Mouse (Mus musculus) embryonic facial prominence, embryonic 10.5 days (tissue): ENCODE measurements around the gene Ncbp1. TPM values are rescaled to one million over a fixed set of nuclear protein-coding genes. Genes with fewer than 3 reads are reported as not detected.

ENCODE experiments used
- DNase-seq: peaks from one replicate; pipeline ENCODE4 v3.0.0-alpha.2; 2017; ENCODE audit warnings: low spot score
- H3K27ac ChIP-seq: fragments of 300-500 bp; sonication (generic); replicated peaks from 2 replicates; pipeline ENCODE4 v1.5.1; 2016; ENCODE audit warnings: mild to moderate bottlenecking
- H3K27me3 ChIP-seq: fragments of 300-500 bp; sonication (generic); replicated peaks from 2 replicates; pipeline ENCODE4 v1.6.1; 2016; ENCODE audit warnings: low read depth, mild to moderate bottlenecking; ENCODE audit not compliant: poor library complexity, severe bottlenecking
- H3K36me3 ChIP-seq: fragments of 300-500 bp; sonication (generic); replicated peaks from 2 replicates; pipeline ENCODE4 v1.6.1; 2016; ENCODE audit warnings: mild to moderate bottlenecking, moderate library complexity
- H3K4me1 ChIP-seq: fragments of 300-500 bp; sonication (generic); 2 replicates; pipeline ENCODE4 v1.6.1; 2016
- H3K4me3 ChIP-seq: fragments of 300-500 bp; sonication (generic); 2 replicates; pipeline ENCODE4 v1.5.1; 2016; ENCODE audit warnings: mild to moderate bottlenecking, moderate library complexity
- H3K9me3 ChIP-seq: fragments of 300-500 bp; sonication (generic); 2 replicates; pipeline ENCODE4 v1.6.1; 2016; ENCODE audit warnings: mild to moderate bottlenecking
- WGBS: fragments of 180-500 bp; shearing (Covaris S2); methylation state at CpG from one replicate; pipeline ENCODE4 v1.1.7; 2016; 5-methylcytosine and 5-hydroxymethylcytosine counted together
- polyA plus RNA-seq: library from polyadenylated mRNA; unstranded; fragments of >200 nt; fragmentation: Nextera tagmentation; extraction: Ambion mirVana; gene quantifications from 2 replicates; pipeline ENCODE4 v1.2.1, GENCODE M21; 2016

The Ncbp1 gene
- polyA plus RNA-seq, 1 experiment from 2014 or later: 121 TPM

DNA sequence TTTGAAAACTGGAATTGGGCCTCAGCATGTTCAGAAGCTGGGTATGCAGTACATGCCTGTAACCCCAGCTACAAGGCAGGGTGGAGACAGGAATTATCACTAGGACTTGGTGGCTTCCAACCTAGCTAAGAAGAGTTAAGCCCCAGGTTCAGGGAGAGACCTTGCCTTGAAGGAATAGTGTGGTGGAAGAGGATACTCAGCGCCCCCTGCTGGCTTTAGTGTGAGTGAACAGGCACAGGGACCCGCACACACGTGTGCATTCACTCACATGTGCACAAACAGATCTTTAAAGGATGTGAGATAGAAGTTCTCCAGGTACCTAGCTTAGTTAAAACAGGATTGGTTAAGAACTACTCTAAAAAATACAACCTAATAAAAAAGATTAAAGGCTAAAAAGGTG lies 5.9 kb downstream of the Ncbp1 start:
- Histone ChIP-seq H3K27ac (no peak overlapping the region), H3K36me3 (peaks cover 60% of the 10 kb centered on the region), H3K4me1 (peaks cover 13% of the 10 kb centered on the region), H3K27me3 (no peaks in the 10 kb centered on the region), H3K9me3 (no peaks in the 10 kb centered on the region), H3K4me3 (no peak overlapping the region)
- DNase-seq: peak; percentile 19
- WGBS: 76% methylated on average over 3 of the region's 3 CpGs

DNA sequence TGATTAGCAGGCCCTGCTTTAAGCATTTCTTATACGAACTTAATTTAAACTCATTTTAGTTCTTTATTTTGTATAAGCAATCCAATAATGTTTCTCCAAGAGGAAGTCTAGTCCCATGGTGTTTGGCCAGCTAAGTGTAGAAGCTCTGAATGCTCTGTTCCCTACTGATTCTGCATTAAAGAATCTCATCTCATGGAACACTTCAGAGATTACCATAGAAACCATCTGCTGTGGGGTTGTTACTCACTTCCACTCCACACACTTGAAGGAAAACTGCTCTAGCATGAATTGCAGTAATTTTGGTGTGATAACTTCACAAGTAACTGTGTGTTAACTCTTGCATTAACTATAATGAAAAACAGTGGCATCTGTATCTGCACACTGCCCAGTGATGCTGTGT lies 8.5 kb downstream of the Ncbp1 start:
- no peak for DNase-seq
- 94% methylated on average over 1 of the region's 1 CpGs for WGBS
- H3K4me3 ChIP-seq: no peak overlapping the region
- H3K36me3 ChIP-seq: peaks cover 85% of the 10 kb centered on the region
- H3K9me3 ChIP-seq: no peaks in the 10 kb centered on the region
- H3K27me3 ChIP-seq: no peaks in the 10 kb centered on the region
- H3K4me1 ChIP-seq: no peaks in the 10 kb centered on the region
- no peak overlapping the region for H3K27ac ChIP-seq

DNA sequence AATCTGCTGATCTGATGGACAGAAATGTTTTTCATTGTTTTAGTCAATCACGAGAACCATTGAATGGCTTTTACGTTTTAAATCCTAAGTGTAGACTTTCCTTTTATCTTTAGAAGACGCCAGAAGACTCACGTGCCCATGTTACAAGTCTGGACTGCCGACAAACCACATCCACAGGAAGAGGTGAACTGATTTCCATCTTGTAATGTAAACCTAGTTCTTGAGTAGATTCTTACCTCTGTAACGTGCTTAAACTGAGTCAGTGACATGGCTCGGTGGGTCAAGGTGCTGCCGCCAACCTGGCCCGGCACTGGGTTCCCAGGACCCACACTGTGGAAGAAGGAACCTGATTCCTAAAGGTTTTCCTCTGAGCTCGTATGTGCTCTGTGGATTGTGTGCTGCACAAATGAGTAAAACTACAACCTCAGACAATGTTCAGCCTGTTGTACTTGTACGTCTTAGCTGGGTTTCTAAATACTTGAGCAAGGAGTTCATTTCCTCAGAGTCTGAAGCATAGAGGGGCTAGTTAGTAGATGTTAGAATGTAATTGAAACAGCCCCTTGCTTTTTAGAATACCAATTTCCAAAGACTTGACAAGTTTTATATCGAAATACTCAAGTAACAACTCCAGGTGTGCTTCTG lies 13.6 kb downstream of the Ncbp1 start:
- Histone ChIP-seq H3K36me3 (peaks cover 99% of the 10 kb centered on the region), H3K4me3 (no peak overlapping the region), H3K4me1 (no peaks in the 10 kb centered on the region), H3K27me3 (no peaks in the 10 kb centered on the region), H3K27ac (no peak overlapping the region), H3K9me3 (no peaks in the 10 kb centered on the region)
- 95% methylated on average over 12 of the region's 12 CpGs for WGBS
- DNase-seq: no peak

DNA sequence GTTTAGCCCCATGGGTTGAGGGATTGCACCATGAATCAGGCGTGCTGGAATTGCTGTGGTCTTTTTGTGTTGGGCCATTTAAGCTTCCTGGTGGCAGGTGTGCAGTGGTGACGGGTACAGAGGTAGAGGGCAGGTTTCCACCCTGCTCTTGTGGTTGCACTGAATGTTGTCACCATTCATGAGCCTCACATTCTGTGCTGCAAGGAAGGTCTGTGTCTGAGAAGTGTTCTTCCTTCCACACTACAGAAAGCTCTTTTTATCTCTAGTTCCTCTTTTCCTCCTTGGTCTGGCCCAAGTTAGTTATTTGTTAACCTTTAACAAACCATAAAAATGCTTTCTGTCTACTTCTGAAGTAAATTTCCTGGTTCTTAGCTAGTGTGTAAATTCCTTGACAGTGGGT lies 25.6 kb downstream of the Ncbp1 start:
- 89% methylated on average over 2 of the region's 2 CpGs for WGBS
- peaks cover 98% of the 10 kb centered on the region for H3K36me3 ChIP-seq

DNA sequence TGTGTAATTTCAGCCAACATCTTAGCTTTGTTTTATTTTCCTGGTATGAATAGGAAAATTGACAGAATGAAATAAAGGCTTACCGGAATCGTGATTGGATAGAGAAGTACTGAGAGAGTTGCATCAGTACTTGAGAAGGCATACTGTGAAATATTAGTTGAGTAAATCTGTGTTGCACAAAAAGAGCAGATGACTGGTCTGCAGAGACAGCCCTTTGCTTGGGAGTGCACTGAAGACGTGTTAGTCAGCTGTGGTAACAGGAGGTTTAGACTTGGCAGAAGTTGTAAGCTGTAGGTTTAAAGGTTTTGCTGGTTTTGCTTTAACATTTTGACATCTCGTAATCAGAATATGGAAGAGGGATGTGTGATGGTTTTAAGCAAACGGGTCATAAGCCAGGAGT lies 27.4 kb downstream of the Ncbp1 start:
- DNase-seq: no peak
- Histone ChIP-seq H3K4me3 (no peak overlapping the region), H3K9me3 (no peaks in the 10 kb centered on the region), H3K4me1 (no peaks in the 10 kb centered on the region), H3K27me3 (no peaks in the 10 kb centered on the region), H3K36me3 (peaks cover 98% of the 10 kb centered on the region), H3K27ac (no peak overlapping the region)
- WGBS: 93% methylated on average over 5 of the region's 5 CpGs

More for the DNA sequence above, 25.6 kb downstream of the Ncbp1 start:
- no peak for DNase-seq
- no peak overlapping the region for H3K4me3 ChIP-seq
- H3K4me1 ChIP-seq: no peaks in the 10 kb centered on the region
- H3K9me3 ChIP-seq: no peaks in the 10 kb centered on the region
- no peaks in the 10 kb centered on the region for H3K27me3 ChIP-seq
- H3K27ac ChIP-seq: no peak overlapping the region

DNA sequence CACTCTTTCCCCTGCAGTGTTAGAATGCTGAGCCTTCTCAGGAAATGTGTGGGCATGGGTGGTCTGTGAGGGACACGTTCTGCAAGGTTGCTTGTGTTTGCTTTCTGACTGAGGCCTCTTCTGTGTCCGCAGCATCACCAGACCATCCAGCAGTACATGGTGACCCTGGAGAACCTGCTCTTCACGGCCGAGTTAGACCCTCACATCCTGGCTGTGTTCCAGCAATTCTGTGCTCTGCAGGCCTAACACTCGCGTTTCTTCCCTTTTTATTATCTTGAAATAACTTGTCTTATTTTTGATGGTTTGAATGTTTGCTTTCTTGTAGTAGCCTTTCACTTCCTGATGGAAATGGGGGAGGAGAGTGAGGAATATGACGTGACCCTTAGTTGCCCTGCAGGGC lies 33.3 kb downstream of the Ncbp1 start:
- Histone ChIP-seq H3K9me3 (no peaks in the 10 kb centered on the region), H3K36me3 (peaks cover 100% of the 10 kb centered on the region), H3K27me3 (no peaks in the 10 kb centered on the region), H3K27ac (no peak overlapping the region), H3K4me1 (no peaks in the 10 kb centered on the region), H3K4me3 (no peak overlapping the region)
- WGBS: 88% methylated on average over 7 of the region's 7 CpGs
- DNase-seq: no peak

DNA sequence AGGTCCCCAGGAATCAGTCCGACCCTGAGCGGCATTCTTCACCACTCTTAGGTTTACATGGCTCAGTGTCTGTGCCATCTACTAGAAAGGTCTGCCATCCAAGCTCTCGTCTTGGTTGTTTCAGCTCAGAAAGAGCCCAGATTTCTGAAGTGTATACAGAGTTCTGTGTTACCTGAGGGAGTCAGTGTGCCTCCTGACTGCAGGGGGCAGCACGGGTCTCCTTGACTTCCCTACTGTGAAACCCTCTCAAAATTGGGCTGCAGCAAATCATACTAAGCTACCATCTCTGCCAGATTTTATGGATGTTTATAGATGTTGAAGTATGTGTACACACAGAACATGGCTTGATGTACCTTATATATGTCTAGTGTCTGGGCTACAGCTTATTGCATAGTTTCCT lies 37.9 kb downstream of the Ncbp1 start:
- 77% methylated on average over 4 of the region's 4 CpGs for WGBS
- H3K4me3 ChIP-seq: no peak overlapping the region
- DNase-seq: no peak
- H3K27me3 ChIP-seq: no peaks in the 10 kb centered on the region
- H3K9me3 ChIP-seq: no peaks in the 10 kb centered on the region
- H3K4me1 ChIP-seq: peaks cover 6% of the 10 kb centered on the region
- H3K27ac ChIP-seq: no peak overlapping the region
- peaks cover 98% of the 10 kb centered on the region for H3K36me3 ChIP-seq

DNA sequence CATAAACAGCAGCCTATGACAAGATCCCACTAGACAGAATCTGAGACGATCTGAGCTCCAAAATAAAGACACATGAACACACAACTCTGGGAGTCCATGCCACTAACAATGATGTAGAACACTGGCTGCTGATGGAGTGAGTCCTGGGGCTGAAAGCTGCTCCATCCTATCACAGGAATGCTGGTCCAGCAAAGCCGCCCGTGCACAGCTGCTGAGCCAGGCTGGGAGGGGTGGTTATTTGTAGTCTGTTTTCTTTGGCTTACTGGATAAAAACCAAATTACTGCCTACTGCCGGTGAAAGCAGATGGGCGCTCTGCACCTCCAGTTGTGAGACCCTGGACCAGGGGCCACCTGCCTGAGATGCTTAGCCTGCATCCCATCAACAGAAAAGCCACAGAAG lies 38.6 kb downstream of the Ncbp1 start:
- Histone ChIP-seq H3K4me3 (no peak overlapping the region), H3K36me3 (peaks cover 98% of the 10 kb centered on the region), H3K9me3 (no peaks in the 10 kb centered on the region), H3K27ac (no peak overlapping the region), H3K4me1 (peaks cover 9% of the 10 kb centered on the region), H3K27me3 (no peaks in the 10 kb centered on the region)
- DNase-seq: no peak
- 87% methylated on average over 5 of the region's 5 CpGs for WGBS

DNA sequence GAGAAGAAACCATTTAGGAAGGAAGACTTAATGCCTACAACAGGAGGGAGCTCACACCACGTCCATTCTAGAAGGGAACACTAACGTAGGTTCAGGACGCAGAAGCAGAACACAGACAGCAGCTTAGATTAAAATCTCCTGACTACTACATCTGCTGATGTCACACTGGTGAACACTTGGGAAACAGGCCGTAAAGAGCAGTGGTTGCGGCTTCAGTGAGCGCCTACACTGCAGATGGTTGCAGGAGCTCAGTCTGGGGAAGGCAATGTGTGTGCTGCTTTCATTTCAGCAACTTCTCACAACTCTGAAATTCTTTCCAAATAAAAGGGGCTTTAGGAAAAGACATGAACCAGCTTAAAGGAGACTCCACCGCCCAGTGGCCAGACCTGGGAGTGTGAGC lies 39.1 kb downstream of the Ncbp1 start:
- no peak for DNase-seq
- peaks cover 9% of the 10 kb centered on the region for H3K4me1 ChIP-seq
- no peaks in the 10 kb centered on the region for H3K9me3 ChIP-seq
- H3K36me3 ChIP-seq: peaks cover 98% of the 10 kb centered on the region
- WGBS: 88% methylated on average over 7 of the region's 7 CpGs
- no peak overlapping the region for H3K4me3 ChIP-seq
- no peaks in the 10 kb centered on the region for H3K27me3 ChIP-seq
- H3K27ac ChIP-seq: no peak overlapping the region

DNA sequence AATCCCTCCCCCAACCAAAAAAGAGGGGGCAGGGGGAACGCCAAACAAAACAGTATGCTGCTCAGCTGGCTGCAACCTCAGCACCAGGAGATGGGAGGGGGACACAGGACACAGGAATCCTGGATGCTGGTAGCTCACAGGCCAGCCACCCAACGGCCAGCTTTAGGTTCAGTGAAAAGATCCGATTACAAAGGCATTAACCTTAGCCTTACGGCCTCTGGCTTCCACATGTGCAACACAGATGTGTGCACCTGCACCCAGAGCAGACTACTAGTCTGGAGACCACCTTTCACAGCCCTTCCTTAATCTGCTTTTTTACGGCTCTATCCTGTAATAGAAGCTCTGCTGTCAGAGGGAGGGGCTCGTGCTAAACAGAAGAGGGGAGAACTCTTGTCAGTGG lies 42.8 kb downstream of the Ncbp1 start:
- 41% methylated on average over 6 of the region's 6 CpGs for WGBS
- peaks cover 9% of the 10 kb centered on the region for H3K4me1 ChIP-seq
- peak; percentile 56 for DNase-seq
- H3K9me3 ChIP-seq: no peaks in the 10 kb centered on the region
- no peak overlapping the region for H3K4me3 ChIP-seq
- H3K27ac ChIP-seq: no peak overlapping the region
- peaks cover 96% of the 10 kb centered on the region for H3K36me3 ChIP-seq
- no peaks in the 10 kb centered on the region for H3K27me3 ChIP-seq

DNA sequence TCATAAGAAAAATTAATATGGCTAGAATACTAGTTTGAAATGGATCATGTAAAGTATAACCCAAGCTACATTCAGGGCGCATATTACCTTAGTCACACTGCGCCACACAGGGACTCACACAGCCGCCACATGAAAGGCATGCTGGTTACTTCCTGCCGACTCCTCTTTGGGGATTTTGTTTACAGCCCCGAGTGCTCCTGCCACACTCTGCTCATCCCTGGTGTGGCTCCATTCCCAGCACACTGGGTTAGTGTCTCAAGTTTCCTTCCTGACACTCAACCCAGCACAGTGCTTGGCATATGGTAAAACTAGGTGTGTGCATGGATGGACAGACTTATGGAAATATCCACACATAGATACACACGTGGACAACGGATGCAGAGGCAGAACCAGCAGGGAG lies 43.8 kb downstream of the Ncbp1 start:
- DNase-seq: no peak
- Histone ChIP-seq H3K4me3 (no peak overlapping the region), H3K27ac (no peak overlapping the region), H3K36me3 (peaks cover 91% of the 10 kb centered on the region), H3K4me1 (peaks cover 9% of the 10 kb centered on the region), H3K9me3 (no peaks in the 10 kb centered on the region), H3K27me3 (no peaks in the 10 kb centered on the region)
- WGBS: 89% methylated on average over 7 of the region's 7 CpGs

DNA sequence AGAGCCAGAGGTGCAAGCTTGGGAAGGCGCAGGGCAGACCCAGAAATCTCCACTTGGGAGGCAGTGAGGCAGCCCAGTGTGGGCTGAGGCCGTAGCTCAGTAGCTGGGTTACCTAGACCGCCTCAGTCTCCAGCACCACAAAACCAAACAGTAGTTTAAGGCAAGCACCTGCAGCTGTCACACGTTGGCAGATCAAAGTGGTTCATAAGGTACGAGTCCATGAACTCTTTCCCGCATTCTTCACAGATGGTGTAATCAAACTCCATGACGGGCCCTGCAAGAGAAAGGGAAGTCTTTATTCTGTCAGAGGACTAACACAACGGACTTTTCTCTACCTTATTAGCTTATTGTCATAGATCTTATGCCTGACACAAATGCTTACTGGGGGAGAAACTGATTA lies 47.0 kb downstream of the Ncbp1 start:
- peaks cover 88% of the 10 kb centered on the region for H3K36me3 ChIP-seq

DNA sequence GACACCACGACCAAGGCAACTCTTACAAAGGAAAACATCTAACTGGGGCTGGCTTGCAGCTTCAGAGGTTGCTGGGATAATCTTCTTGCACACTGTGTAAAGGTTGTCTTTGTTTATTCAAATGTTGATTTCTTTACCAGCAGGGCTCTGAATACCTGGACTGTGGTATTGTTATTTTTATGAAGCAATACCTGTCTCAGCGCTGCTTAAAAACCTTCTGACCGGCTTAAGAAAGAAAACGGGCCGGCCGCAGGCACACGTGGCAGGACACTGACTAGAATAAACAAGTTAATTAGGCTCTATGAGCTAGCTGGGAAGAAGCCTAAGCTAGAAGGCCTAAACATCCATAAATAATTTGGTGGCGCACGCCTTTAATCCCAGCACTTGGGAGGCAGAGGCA lies 47.5 kb downstream of the Ncbp1 start:
- Histone ChIP-seq H3K9me3 (no peaks in the 10 kb centered on the region), H3K27me3 (no peaks in the 10 kb centered on the region), H3K4me1 (peaks cover 7% of the 10 kb centered on the region), H3K27ac (no peak overlapping the region), H3K36me3 (peaks cover 90% of the 10 kb centered on the region), H3K4me3 (no peak overlapping the region)
- 84% methylated on average over 9 of the region's 9 CpGs for WGBS
- DNase-seq: no peak

More for the DNA sequence above, 47.0 kb downstream of the Ncbp1 start:
- H3K27ac ChIP-seq: no peak overlapping the region
- no peak for DNase-seq
- H3K4me3 ChIP-seq: no peak overlapping the region
- no peaks in the 10 kb centered on the region for H3K27me3 ChIP-seq
- 81% methylated on average over 8 of the region's 8 CpGs for WGBS
- peaks cover 9% of the 10 kb centered on the region for H3K4me1 ChIP-seq
- H3K9me3 ChIP-seq: no peaks in the 10 kb centered on the region
